Mouse (Mus musculus) effector memory CD4-positive, alpha-beta T cell, adult 7 months (primary cell): ENCODE measurements around the gene Spty2d1. TPM values are rescaled to one million over a fixed set of nuclear protein-coding genes. Genes with fewer than 3 reads are reported as not detected.

Source experiments
- polyA plus RNA-seq: library from polyadenylated mRNA; unstranded; fragments of 100-300 nt; shearing (Covaris generic); gene quantifications from one replicate; pipeline ENCODE4 v1.2.1, GENCODE M21; 2017

Spty2d1 gene
- polyA plus RNA-seq: 93.0 TPM

DNA sequence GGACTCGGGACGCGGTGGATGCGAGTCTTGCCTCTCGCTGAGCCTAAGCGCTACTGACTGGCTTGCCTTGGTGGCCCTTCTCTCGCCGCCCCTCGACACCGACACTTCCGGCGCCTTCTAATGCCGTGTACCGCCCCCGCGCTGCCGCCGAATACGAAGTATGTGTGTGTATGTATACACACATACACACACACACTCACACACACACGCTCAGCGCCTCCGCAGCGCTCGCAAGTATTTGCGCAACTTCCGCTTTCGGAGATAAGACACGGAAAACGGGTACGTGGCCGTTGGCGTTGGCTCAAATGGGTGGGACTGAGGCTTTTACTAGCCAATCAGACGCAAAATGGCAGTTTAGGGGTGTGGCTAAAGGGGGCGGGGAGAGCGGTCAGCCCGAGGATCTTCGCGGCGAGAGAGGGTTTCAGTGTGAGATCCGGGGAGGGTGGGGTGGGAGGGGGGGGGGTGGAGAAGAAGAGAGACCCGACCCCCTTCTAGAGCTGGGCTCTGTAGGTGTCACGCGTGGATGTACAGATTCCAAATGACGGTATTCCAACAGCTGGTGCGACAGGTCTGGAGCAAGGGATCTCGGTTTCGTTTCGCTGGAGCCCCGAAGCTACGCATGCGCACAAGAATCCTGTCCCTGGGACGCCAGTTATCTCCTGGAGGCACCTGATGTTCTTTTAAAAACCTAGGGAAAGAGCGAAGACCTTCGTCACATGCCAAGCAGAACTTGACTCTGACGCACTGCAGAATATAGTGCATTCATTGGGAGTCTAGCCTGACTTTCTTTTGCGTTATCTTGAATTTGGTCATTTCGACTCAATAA lies at the start of gene Spty2d1:
TSS of gene Spty2d1 (minus strand) at position 244 of the 826 bp plus-strand sequence.

DNA sequence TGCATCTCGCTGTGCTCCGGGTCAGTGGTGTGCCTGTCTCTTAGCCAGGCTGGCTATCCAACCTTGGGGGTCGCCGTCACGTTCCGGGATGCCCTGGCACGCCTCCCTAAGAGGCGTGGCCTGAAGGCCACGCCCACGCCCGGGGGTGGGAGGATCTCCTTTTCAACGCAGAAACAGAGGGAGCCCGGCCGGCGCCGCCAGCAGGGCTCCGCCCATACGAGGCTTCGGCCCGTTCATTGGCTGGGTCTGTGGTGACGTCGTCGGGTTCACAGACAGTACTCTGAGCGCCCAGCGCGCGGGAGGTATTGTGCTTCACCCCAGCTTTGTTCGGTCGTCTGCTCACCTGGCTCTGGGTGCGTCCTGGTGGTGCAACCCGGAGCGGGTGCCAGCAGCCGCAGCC lies 42.2 kb upstream of the Spty2d1 start, which contains the start of gene Tmem86a:
TSS of gene Tmem86a (plus strand) at position 236 of the 400 bp plus-strand sequence.

DNA sequence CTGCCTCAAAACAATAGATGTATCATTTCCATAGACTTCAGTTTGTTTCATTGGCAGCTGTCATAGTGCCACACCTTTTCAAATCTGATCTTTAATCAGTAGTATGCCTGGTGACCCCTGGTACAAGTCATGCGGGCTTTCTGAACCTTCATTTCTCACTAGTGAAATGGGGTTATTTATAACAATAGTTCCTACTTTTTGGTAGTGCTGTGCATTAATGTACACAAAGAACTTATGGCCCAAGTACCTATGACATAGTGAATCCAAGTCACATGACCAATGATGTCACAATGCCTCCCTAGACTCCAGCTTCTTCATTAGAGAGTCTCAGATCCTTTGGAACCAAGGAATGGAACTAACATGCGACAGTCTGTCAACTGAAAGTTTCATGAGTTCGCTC lies 24.9 kb downstream of the Spty2d1 start, which contains the start of gene Gm9999:
TSS of gene Gm9999 (plus strand) at position 301 of the 400 bp plus-strand sequence.

DNA sequence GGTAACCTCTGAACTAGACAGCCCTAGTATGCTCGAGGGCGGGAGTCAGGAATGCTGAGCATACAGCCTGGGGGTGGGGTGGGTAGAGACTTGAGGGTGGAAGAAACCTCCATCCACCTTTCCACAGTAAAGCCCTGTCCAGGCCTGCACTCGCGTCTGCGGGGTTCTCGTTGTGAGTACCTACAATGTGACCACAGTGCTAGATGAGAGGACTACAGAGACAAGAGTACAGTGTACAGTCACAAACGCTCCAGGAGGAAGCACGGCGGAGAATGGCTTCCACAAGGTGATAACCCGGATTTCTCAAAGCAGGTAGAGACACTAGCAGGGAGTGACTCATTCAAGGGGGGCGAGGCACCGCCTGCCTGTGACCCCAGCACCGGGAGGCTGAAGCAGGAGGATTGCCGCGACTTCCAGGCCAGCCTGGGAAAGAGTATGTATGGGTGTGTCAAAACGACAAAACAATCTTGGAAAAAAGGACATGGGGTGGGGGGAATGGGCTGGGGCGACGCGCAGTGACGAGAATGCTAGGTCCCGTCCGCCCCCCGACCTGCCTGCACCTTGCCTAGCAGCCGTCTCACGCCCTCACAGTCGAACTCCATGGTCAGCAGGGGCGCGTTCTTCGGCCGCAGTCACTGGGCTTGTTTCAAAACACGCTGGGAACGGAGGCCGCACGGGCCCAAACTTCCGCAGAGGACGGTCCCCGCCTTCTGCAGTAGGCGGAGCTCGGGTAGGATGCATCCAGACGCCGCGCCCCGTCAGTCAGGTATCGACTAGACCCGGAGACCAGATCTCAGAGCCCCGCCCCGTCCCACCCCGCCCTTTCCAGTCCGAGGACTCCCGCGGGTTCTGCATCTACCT lies 50.1 kb downstream of the Spty2d1 start, which contains the start of gene Uevld:
TSS of gene Uevld (minus strand) at position 697 of the 861 bp plus-strand sequence.

Other genes starting within 250 kb of the Spty2d1 start
- 36.6 TPM for gene Hps5, start 212.3 kb downstream of the Spty2d1 start, polyA plus RNA-seq
- 45.1 TPM for gene Gtf2h1, start 212.3 kb downstream of the Spty2d1 start, polyA plus RNA-seq
- gene Ldha, start 166.9 kb downstream of the Spty2d1 start, polyA plus RNA-seq: 980 TPM
- gene Ldhc, start 147.2 kb downstream of the Spty2d1 start, polyA plus RNA-seq: not detected
- 113 TPM for gene Tsg101, start 88.4 kb downstream of the Spty2d1 start, polyA plus RNA-seq
- 5.5 TPM for gene Uevld, start 49.9 kb downstream of the Spty2d1 start, polyA plus RNA-seq
- not detected for gene Gm9999, start 24.8 kb downstream of the Spty2d1 start, polyA plus RNA-seq
- gene Tmem86a, start 42.2 kb upstream of the Spty2d1 start, polyA plus RNA-seq: 4.7 TPM
- 1.0 TPM for gene Ptpn5, start 125.3 kb upstream of the Spty2d1 start, polyA plus RNA-seq
- not detected for gene Mrgpra6, start 196.5 kb upstream of the Spty2d1 start, polyA plus RNA-seq
- gene Mrgpra9, start 244.4 kb upstream of the Spty2d1 start, polyA plus RNA-seq: not detected